Mouse (Mus musculus) limb, embryonic 14.5 days (tissue): ENCODE data around the gene Pjvk. TPM values are rescaled to one million over a fixed set of nuclear protein-coding genes. Genes with fewer than 3 reads are reported as not detected.
"Not testable (repeated sequence)": the region's sequence is repeated elsewhere in the genome, so short reads cannot be mapped to it uniquely, and the experiment has no call there.

Experiments used
- ATAC-seq: fragments of 200-750 bp; cut with Nextera tagmentation; 2 replicates; pipeline ENCODE4 v1.8.0; 2017; ENCODE audit warnings: low read depth, moderate number of reproducible peaks, moderate TSS enrichment; ENCODE audit not compliant: low FRiP score
- DNase-seq: peaks from one replicate; pipeline ENCODE4 v3.0.0-alpha.2; 2015; ENCODE audit warnings: low spot score
- H3K27ac ChIP-seq: fragments of 300-500 bp; sonication (generic); replicated peaks from 2 replicates; pipeline ENCODE4 v1.5.1; 2014; ENCODE audit warnings: low read depth, mild to moderate bottlenecking, low read length, moderate library complexity, mixed read lengths
- H3K27me3 ChIP-seq: fragments of 300-500 bp; sonication (generic); 2 replicates; pipeline ENCODE4 v1.6.1; 2014; ENCODE audit warnings: low read length, mixed read lengths; ENCODE audit not compliant: control insufficient read depth, insufficient read depth
- H3K36me3 ChIP-seq: fragments of 300-500 bp; sonication (generic); 2 replicates; pipeline ENCODE4 v1.6.1; 2014; ENCODE audit warnings: mild to moderate bottlenecking, low read length, moderate library complexity, mixed read lengths; ENCODE audit not compliant: control insufficient read depth, insufficient read depth
- H3K4me1 ChIP-seq: fragments of 300-500 bp; sonication (generic); 2 replicates; pipeline ENCODE4 v1.6.1; 2014; ENCODE audit warnings: antibody characterized with exemption, low read length, mixed read lengths; ENCODE audit not compliant: control insufficient read depth, insufficient read depth
- H3K4me2 ChIP-seq: fragments of 300-500 bp; sonication (generic); replicated peaks from 2 replicates; pipeline ENCODE4 v1.6.1; 2014; ENCODE audit warnings: low read depth, mild to moderate bottlenecking, low read length, moderate library complexity; ENCODE audit not compliant: severe bottlenecking
- H3K4me3 ChIP-seq: fragments of 300-500 bp; sonication (generic); replicated peaks from 2 replicates; pipeline ENCODE4 v1.5.1; 2014; ENCODE audit warnings: low read length
- H3K9ac ChIP-seq: fragments of 300-500 bp; sonication (generic); 2 replicates; pipeline ENCODE4 v1.6.1; 2014; ENCODE audit warnings: mild to moderate bottlenecking, low read depth, low read length, moderate library complexity; ENCODE audit not compliant: severe bottlenecking
- H3K9me3 ChIP-seq: fragments of 300-500 bp; sonication (generic); 2 replicates; pipeline ENCODE4 v1.6.1; 2016; ENCODE audit warnings: low read length; ENCODE audit not compliant: control insufficient read depth
- POLR2A ChIP-seq: fragments of 200-500 bp; IDR thresholded peaks from 2 replicates; pipeline ENCODE4 v1.8.0; 2012; ENCODE audit warnings: inconsistent platforms, mild to moderate bottlenecking, moderate library complexity, borderline replicate concordance; ENCODE audit not compliant: insufficient read depth, insufficient read length; ENCODE audit errors: extremely low read depth
- WGBS: fragments of 180-500 bp; shearing (Covaris S2); extraction: QIAGEN DNeasy Blood & Tissue Kit; methylation state at CpG from one replicate; pipeline ENCODE4 v1.1.7; 2014; 5-methylcytosine and 5-hydroxymethylcytosine counted together
- polyA plus RNA-seq, 2 experiments: library from polyadenylated mRNA; depleted of rRNA in 1 of 2; stranded (reverse) in 1 of 2; unstranded in 1 of 2; fragments of >200 nt; fragmentation: Nextera tagmentation in 1 of 2; extraction: Ambion mirVana in 1 of 2; gene quantifications; 2 replicates each; pipeline versions ENCODE4 v1.2.1 to v1.2.3; 2012 to 2014

The Pjvk gene
- polyA plus RNA-seq, 2 experiments: 0.83 TPM; not detected in 1

DNA sequence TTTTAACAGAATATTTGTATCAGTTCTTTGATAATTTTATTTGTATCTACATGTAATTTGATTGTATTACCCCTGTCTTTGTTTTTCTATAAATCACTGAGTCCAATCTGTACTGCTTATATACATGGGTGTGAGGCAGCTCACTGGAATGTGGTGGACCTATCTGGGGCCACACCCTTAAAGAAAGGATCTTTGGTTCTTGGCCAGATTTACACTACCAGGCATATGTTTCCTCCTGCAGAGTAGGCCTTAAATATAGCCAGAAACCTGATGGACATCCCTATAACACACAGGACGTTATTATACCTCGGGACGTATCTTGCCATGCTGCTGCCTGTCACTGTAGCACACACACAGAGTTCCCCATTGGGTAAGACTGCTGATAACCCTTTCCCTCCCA, 36.3 kb upstream of the Pjvk start:
- no peak overlapping the region for H3K4me2 ChIP-seq
- no peak for TF ChIP-seq POLR2A
- no peak overlapping the region for H3K4me3 ChIP-seq
- ATAC-seq (no peak), DNase-seq (no peak)
- H3K27me3 ChIP-seq: no peaks in the 10 kb centered on the region
- H3K9ac ChIP-seq: no peak overlapping the region
- H3K27ac ChIP-seq: no peak overlapping the region
- H3K4me1 ChIP-seq: no peaks in the 10 kb centered on the region
- no peaks in the 10 kb centered on the region for H3K9me3 ChIP-seq
- no peaks in the 10 kb centered on the region for H3K36me3 ChIP-seq
- WGBS: 82% methylated on average over 3 of the region's 3 CpGs

DNA sequence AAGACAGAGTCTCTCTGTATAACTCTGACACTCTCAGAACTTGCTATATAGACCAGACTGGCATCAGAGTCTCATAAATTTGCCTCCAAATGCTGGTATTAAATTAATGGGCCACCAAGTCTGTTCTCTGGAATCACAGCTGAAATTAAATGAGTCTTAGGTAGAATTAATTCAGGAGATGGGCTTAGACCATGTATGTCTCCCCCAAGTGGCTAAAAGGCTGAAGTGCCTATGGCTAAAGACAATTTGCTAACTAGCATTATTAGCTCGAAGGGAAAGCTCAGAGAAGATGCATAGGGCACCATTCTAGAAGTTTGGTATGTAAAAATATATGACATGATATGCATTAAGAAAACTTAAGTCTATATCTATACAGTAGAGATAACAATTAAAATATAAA, 30.2 kb upstream of the Pjvk start:
- Histone ChIP-seq H3K4me2 (no peak overlapping the region), H3K36me3 (0 out of 2 replicates have a peak, but pooled peaks cover 2% of the 10 kb centered on the region), H3K9ac (no peak overlapping the region), H3K27me3 (no peaks in the 10 kb centered on the region), H3K4me3 (no peak overlapping the region), H3K27ac (no peak overlapping the region), H3K9me3 (no peaks in the 10 kb centered on the region), H3K4me1 (no peaks in the 10 kb centered on the region)
- 36% methylated on average over 1 of the region's 1 CpGs for WGBS
- ATAC-seq (no peak), DNase-seq (peak; percentile 60)
- TF ChIP-seq POLR2A: no peak

- H3K4me3 ChIP-seq: no peak overlapping the region
- ATAC-seq (no peak), DNase-seq (no peak)
- H3K36me3 ChIP-seq: peaks cover 9% of the 10 kb centered on the region; the same call in 1 of the 2 replicates
- no peaks in the 10 kb centered on the region for H3K27me3 ChIP-seq
- whole genome bisulfite sequencing: 76% methylated on average over 5 of the region's 5 CpGs
- H3K27ac ChIP-seq: no peak overlapping the region
- H3K9me3 ChIP-seq: no peaks in the 10 kb centered on the region
- no peak for TF ChIP-seq POLR2A
- no peaks in the 10 kb centered on the region for H3K4me1 ChIP-seq
- H3K4me2 ChIP-seq: no peak overlapping the region
- H3K9ac ChIP-seq: no peak overlapping the region
Measured at GRCm38 (mm10) chr2:76620188-76620587, 28.1 kb upstream of the Pjvk start.

- H3K9me3 ChIP-seq: no peaks in the 10 kb centered on the region
- ATAC-seq: no peak
- H3K36me3 ChIP-seq: peaks cover 17% of the 10 kb centered on the region
- H3K4me2 ChIP-seq: no peak overlapping the region
- no peaks in the 10 kb centered on the region for H3K4me1 ChIP-seq
- H3K27ac ChIP-seq: no peak overlapping the region
- no peak overlapping the region for H3K4me3 ChIP-seq
- no peak overlapping the region for H3K9ac ChIP-seq
- WGBS: 69% methylated on average over 1 of the region's 1 CpGs
- DNase-seq: no peak
- H3K27me3 ChIP-seq: no peaks in the 10 kb centered on the region
- no peak for TF ChIP-seq POLR2A
Measured at GRCm38 (mm10) chr2:76621724-76622123, 26.6 kb upstream of the Pjvk start.

- 84% methylated on average over 2 of the region's 2 CpGs for WGBS
- not testable (repeated sequence) for DNase-seq, H3K9ac ChIP-seq, H3K27me3 ChIP-seq, H3K27ac ChIP-seq, H3K9me3 ChIP-seq, ATAC-seq, H3K4me1 ChIP-seq, H3K4me3 ChIP-seq, H3K4me2 ChIP-seq
- H3K36me3 ChIP-seq: peaks cover 23% of the 10 kb centered on the region
Measured at GRCm38 (mm10) chr2:76622316-76622715, 26.0 kb upstream of the Pjvk start.

GRCm38 (mm10) chr2:76630293-76630692, 18.0 kb upstream of the Pjvk start:
- no peaks in the 10 kb centered on the region for H3K4me1 ChIP-seq
- no peak overlapping the region for H3K27ac ChIP-seq
- ATAC-seq: no peak
- no peak overlapping the region for H3K4me3 ChIP-seq
- 95% methylated on average over 12 of the region's 12 CpGs for WGBS
- no peak for DNase-seq
- no peak for TF ChIP-seq POLR2A
- no peaks in the 10 kb centered on the region for H3K9me3 ChIP-seq
- no peak overlapping the region for H3K4me2 ChIP-seq
- peaks cover 76% of the 10 kb centered on the region for H3K36me3 ChIP-seq
- H3K27me3 ChIP-seq: no peaks in the 10 kb centered on the region
- no peak overlapping the region for H3K9ac ChIP-seq
